Mouse (Mus musculus) MEL (cell line): ENCODE measurements around the gene Rab44. TPM values are rescaled to one million over a fixed set of nuclear protein-coding genes. Genes with fewer than 3 reads are reported as not detected.

Experiments
- DNase-seq: peaks from one replicate; pipeline ENCODE4 v3.0.0; 2011; ENCODE audit warnings: low read depth, low spot score
- H3K27ac ChIP-seq: 2 replicates; pipeline ENCODE4 v1.5.1; 2012; ENCODE audit warnings: low read depth, mild to moderate bottlenecking, control low read depth, low read length, moderate library complexity; ENCODE audit not compliant: control insufficient read depth
- H3K27me3 ChIP-seq, 2 experiments: fragments of 150-350 bp in 1 of 2; sonication (generic) in 1 of 2; 2 replicates each; pipeline ENCODE4 v1.6.1; 2012; ENCODE audit warnings: low read length in 2 of 2, mild to moderate bottlenecking in 2 of 2, improper control_type of control experiment in 1 of 2, moderate library complexity in 1 of 2; ENCODE audit not compliant: insufficient read depth in 2 of 2, control insufficient read depth in 1 of 2
- H3K36me3 ChIP-seq, 2 experiments: 2 replicates each; pipeline ENCODE4 v1.6.1; 2012 to 2014; ENCODE audit warnings: low read length in 2 of 2, improper control_type of control experiment in 1 of 2, inconsistent platforms in 1 of 2, mild to moderate bottlenecking in 1 of 2; ENCODE audit not compliant: insufficient read depth in 2 of 2, control insufficient read depth in 1 of 2
- H3K4me1 ChIP-seq, 2 experiments: fragments of 150-350 bp in 1 of 2; sonication (generic) in 1 of 2; 2 replicates each; pipeline ENCODE4 v1.6.1; 2012; ENCODE audit warnings: low read length in 2 of 2, improper control_type of control experiment in 1 of 2, mild to moderate bottlenecking in 1 of 2; ENCODE audit not compliant: insufficient read depth in 2 of 2, control insufficient read depth in 1 of 2
- H3K4me3 ChIP-seq, 2 experiments: fragments of 150-350 bp in 1 of 2; sonication (generic) in 1 of 2; 2 replicates each; pipeline ENCODE4 v1.5.1; 2012; ENCODE audit warnings: low read depth in 2 of 2, low read length in 2 of 2, mild to moderate bottlenecking in 2 of 2, moderate library complexity in 2 of 2, control low read depth in 1 of 2, improper control_type of control experiment in 1 of 2; ENCODE audit not compliant: control insufficient read depth in 1 of 2, insufficient read depth in 1 of 2
- H3K79me2 ChIP-seq: 2 replicates; pipeline ENCODE4 v1.6.1; 2012; ENCODE audit warnings: mild to moderate bottlenecking, low read length, moderate library complexity; ENCODE audit not compliant: control insufficient read depth, poor library complexity, insufficient read depth
- H3K9ac ChIP-seq: 2 replicates; pipeline ENCODE4 v1.6.1; 2012; ENCODE audit warnings: low read depth, mild to moderate bottlenecking, control low read depth, low read length, moderate library complexity; ENCODE audit not compliant: control insufficient read depth, poor library complexity, severe bottlenecking
- H3K9me3 ChIP-seq: fragments of 150-350 bp; sonication (generic); replicated peaks from 2 replicates; pipeline ENCODE4 v1.6.1; 2012; ENCODE audit warnings: mild to moderate bottlenecking, low read length, improper control_type of control experiment, moderate library complexity; ENCODE audit not compliant: insufficient read depth
- BHLHE40 ChIP-seq: IDR thresholded peaks from 2 replicates; pipeline ENCODE4 v1.6.1; 2012; ENCODE audit warnings: low read depth, mild to moderate bottlenecking, inconsistent platforms, low read length, improper control_type of control experiment, borderline replicate concordance
- CHD2 ChIP-seq: IDR thresholded peaks from 2 replicates; pipeline ENCODE4 v1.6.1; 2011; ENCODE audit warnings: low read length, improper control_type of control experiment
- E2F4 ChIP-seq: IDR thresholded peaks from 2 replicates; pipeline ENCODE4 v1.6.1; 2011; ENCODE audit warnings: low read depth, low read length, improper control_type of control experiment, borderline replicate concordance
- GATA1 ChIP-seq: IDR thresholded peaks from 2 replicates; pipeline ENCODE4 v1.6.1; 2011; ENCODE audit warnings: low read depth, low read length, improper control_type of control experiment
- JUND ChIP-seq: IDR thresholded peaks from 2 replicates; pipeline ENCODE4 v1.6.1; 2011; ENCODE audit warnings: low read depth, mild to moderate bottlenecking, improper control_type of control experiment, low read length
- MAX ChIP-seq: IDR thresholded peaks from 2 replicates; pipeline ENCODE4 v1.6.1; 2011; ENCODE audit warnings: low read length, improper control_type of control experiment
- MAZ ChIP-seq: IDR thresholded peaks from 2 replicates; pipeline ENCODE4 v1.6.1; 2012; ENCODE audit warnings: low read depth, mild to moderate bottlenecking, inconsistent platforms, low read length, improper control_type of control experiment
- MXI1 ChIP-seq: IDR thresholded peaks from 2 replicates; pipeline ENCODE4 v1.6.1; 2011; ENCODE audit warnings: mild to moderate bottlenecking, low read depth, low read length, improper control_type of control experiment
- MYB ChIP-seq: IDR thresholded peaks from 2 replicates; pipeline ENCODE4 v1.6.1; 2011; ENCODE audit warnings: mild to moderate bottlenecking, low read depth, low read length, improper control_type of control experiment
- MYC ChIP-seq: IDR thresholded peaks from 2 replicates; pipeline ENCODE4 v1.6.1; 2011; ENCODE audit warnings: low read depth, mild to moderate bottlenecking, low read length, improper control_type of control experiment, moderate library complexity
- NELFE ChIP-seq: IDR thresholded peaks from 2 replicates; pipeline ENCODE4 v1.6.1; 2011; ENCODE audit warnings: low read depth, low read length, improper control_type of control experiment
- POLR2AphosphoS2 ChIP-seq: IDR thresholded peaks from 2 replicates; pipeline ENCODE4 v1.6.1; 2011; ENCODE audit warnings: low read length, improper control_type of control experiment
- RAD21 ChIP-seq: IDR thresholded peaks from 2 replicates; pipeline ENCODE4 v1.6.1; 2011; ENCODE audit warnings: mild to moderate bottlenecking, low read depth, low read length, improper control_type of control experiment
- RCOR1 ChIP-seq: IDR thresholded peaks from 2 replicates; pipeline ENCODE4 v1.6.1; 2012; ENCODE audit warnings: low read depth, mild to moderate bottlenecking, inconsistent platforms, low read length, improper control_type of control experiment
- SIN3A ChIP-seq: IDR thresholded peaks from 2 replicates; pipeline ENCODE4 v1.6.1; 2012; ENCODE audit warnings: low read length, improper control_type of control experiment, inconsistent platforms
- TAL1 ChIP-seq: IDR thresholded peaks from 2 replicates; pipeline ENCODE4 v1.6.1; 2012; ENCODE audit warnings: mild to moderate bottlenecking, inconsistent platforms, low read length, moderate library complexity, mixed read lengths
- TCF12 ChIP-seq: IDR thresholded peaks from 2 replicates; pipeline ENCODE4 v1.6.1; 2014; ENCODE audit warnings: low read depth, mild to moderate bottlenecking, inconsistent platforms, low read length, improper control_type of control experiment, moderate library complexity
- ZKSCAN1 ChIP-seq: IDR thresholded peaks from 2 replicates; pipeline ENCODE4 v1.6.1; 2012; ENCODE audit warnings: low read depth, mild to moderate bottlenecking, inconsistent platforms, low read length, improper control_type of control experiment, moderate library complexity
- ZMIZ1 ChIP-seq: IDR thresholded peaks from 2 replicates; pipeline ENCODE4 v1.6.1; 2012; ENCODE audit warnings: low read depth, mild to moderate bottlenecking, inconsistent platforms, low read length, improper control_type of control experiment, moderate library complexity
- polyA plus RNA-seq, 2 experiments: library from polyadenylated mRNA; stranded (reverse) in 1 of 2; unstranded in 1 of 2; fragments of >175 nt in 1 of 2; fragments of >200 nt in 1 of 2; gene quantifications; 2 replicates each; pipeline versions ENCODE4 v1.2.1 to v1.2.4; 2012; ENCODE audit warnings: low replicate concordance in 2 of 2, low read depth in 1 of 2; ENCODE audit not compliant: insufficient read length in 2 of 2, insufficient read depth in 1 of 2, missing spikeins in 1 of 2
- total RNA-seq: library from RNA; depleted of rRNA; stranded (reverse); fragments of 300-350 nt; gene quantifications from 2 replicates; pipeline ENCODE4 v1.2.3, GENCODE M21; 2012

The Rab44 gene
- total and polyA plus RNA-seq, 3 experiments: 7.0 to 9.5 TPM; not detected in 1

GRCm38 (mm10) chr17:29083586-29083985, 30.4 kb upstream of the Rab44 start:
- Histone ChIP-seq H3K27ac (no peak overlapping the region), H3K79me2 (peaks cover 5% of the 10 kb centered on the region; the same call in 1 of the 2 replicates), H3K4me1 (peaks cover 8 to 15% of the 10 kb centered on the region in 2 experiments), H3K9ac (no peak overlapping the region), H3K36me3 (peaks cover 0 to 10% of the 10 kb centered on the region in 2 experiments; a peak in 1 of 4 replicates), H3K4me3 (no peak overlapping the region), H3K9me3 (no peaks in the 10 kb centered on the region), H3K27me3 (no peaks in the 10 kb centered on the region)
- TF ChIP-seq TCF12 (no peak), RCOR1 (no peak), POLR2AphosphoS2 (no peak), MAX (no peak), ZKSCAN1 (no peak), MYB (no peak), TAL1 (no peak), MXI1 (no peak), SIN3A (no peak)
- no peak for DNase-seq

GRCm38 (mm10) chr17:29084656-29085055, 29.3 kb upstream of the Rab44 start:
- Histone ChIP-seq H3K27ac (no peak overlapping the region), H3K79me2 (peaks cover 5% of the 10 kb centered on the region; the same call in 1 of the 2 replicates), H3K4me1 (peaks cover 8 to 11% of the 10 kb centered on the region in 2 experiments)
- TF ChIP-seq MYC (no peak), BHLHE40 (no peak), E2F4 (no peak), RAD21 (no peak), MAZ (no peak), SIN3A (no peak), GATA1 (no peak), JUND (no peak), ZMIZ1 (no peak), NELFE (no peak), CHD2 (no peak)
- TF ChIP-seq, all 39 proteins: peak for 0
- peaks cover 0 to 6% of the 10 kb centered on the region in 2 experiments; a peak in 1 of 4 replicates for H3K36me3 ChIP-seq
- no peak overlapping the region for H3K4me3 ChIP-seq
- H3K9ac ChIP-seq: no peak overlapping the region
- H3K27me3 ChIP-seq: no peaks in the 10 kb centered on the region
- no peak for DNase-seq
- H3K9me3 ChIP-seq: no peaks in the 10 kb centered on the region
